Mouse (Mus musculus) CD4-positive, CD25-positive, alpha-beta regulatory T cell, adult 4 months (primary cell): ENCODE results near the gene Mrc1. TPM values are rescaled to one million over a fixed set of nuclear protein-coding genes. Genes with fewer than 3 reads are reported as not detected.
"Not testable (repeated sequence)": the region's sequence is repeated elsewhere in the genome, so short reads cannot be mapped to it uniquely, and the experiment has no call there.

Experiments
- ATAC-seq: one replicate; pipeline ENCODE4 v1.8.0; 2017
- polyA plus RNA-seq, 2 experiments: library from polyadenylated mRNA; unstranded; fragments of 100-300 nt; shearing (Covaris generic); gene quantifications; one replicate each; pipeline ENCODE4 v1.2.1; 2017

Gene Mrc1
- polyA plus RNA-seq = under 1 TPM; 0.13 to 0.25 TPM

- no peak for ATAC-seq
These were observed at the start of gene Mrc1 for GRCm38 (mm10) chr2:14229149-14229548. Mrc1 (plus strand) TSS chr2:14229392.

GRCm38 (mm10) chr2:14184375-14184774 is 44.8 kb upstream of the Mrc1 start:
- no peak for ATAC-seq

GRCm38 (mm10) chr2:14190684-14191083 is 38.5 kb upstream of the Mrc1 start:
- no peak for ATAC-seq

- ATAC-seq = no peak
These were observed 37.6 kb upstream of the Mrc1 start for GRCm38 (mm10) chr2:14191601-14192000.

- ATAC-seq = no peak
These were observed 37.1 kb upstream of the Mrc1 start for GRCm38 (mm10) chr2:14192046-14192445.

- not testable (repeated sequence) for ATAC-seq
These were observed 30.8 kb upstream of the Mrc1 start for GRCm38 (mm10) chr2:14198325-14198903.

GRCm38 (mm10) chr2:14199621-14200020 is 29.6 kb upstream of the Mrc1 start:
- no peak for ATAC-seq

GRCm38 (mm10) chr2:14200879-14201445 is 28.2 kb upstream of the Mrc1 start:
- ATAC-seq = not testable (repeated sequence)

GRCm38 (mm10) chr2:14204308-14204707 is 24.9 kb upstream of the Mrc1 start:
- no peak for ATAC-seq

- no peak for ATAC-seq
These were observed 22.4 kb upstream of the Mrc1 start for GRCm38 (mm10) chr2:14206798-14207197.

GRCm38 (mm10) chr2:14210731-14211130 is 18.5 kb upstream of the Mrc1 start:
- no peak for ATAC-seq

- ATAC-seq = no peak
These were observed 17.6 kb upstream of the Mrc1 start for GRCm38 (mm10) chr2:14211606-14212005.

GRCm38 (mm10) chr2:14214764-14215163 is 14.4 kb upstream of the Mrc1 start:
- ATAC-seq = no peak

- no peak for ATAC-seq
These were observed 12.5 kb upstream of the Mrc1 start for GRCm38 (mm10) chr2:14216653-14217052.

GRCm38 (mm10) chr2:14218126-14218525 is 11.1 kb upstream of the Mrc1 start:
- ATAC-seq = no peak

- no peak for ATAC-seq
These were observed 4.8 kb upstream of the Mrc1 start for GRCm38 (mm10) chr2:14224387-14224786.

- ATAC-seq = no peak
These were observed 697 bp upstream of the Mrc1 start for GRCm38 (mm10) chr2:14228495-14228894.

GRCm38 (mm10) chr2:14229979-14230378 is 787 bp downstream of the Mrc1 start:
- no peak for ATAC-seq

GRCm38 (mm10) chr2:14232897-14233296 is 3.7 kb downstream of the Mrc1 start:
- ATAC-seq = no peak

- ATAC-seq = no peak
These were observed 4.8 kb downstream of the Mrc1 start for GRCm38 (mm10) chr2:14233983-14234382.

- no peak for ATAC-seq
These were observed 6.1 kb downstream of the Mrc1 start for GRCm38 (mm10) chr2:14235319-14235718.

GRCm38 (mm10) chr2:14236920-14237319 is 7.7 kb downstream of the Mrc1 start:
- ATAC-seq = no peak

GRCm38 (mm10) chr2:14237723-14238122 is 8.5 kb downstream of the Mrc1 start:
- no peak for ATAC-seq

- no peak for ATAC-seq
These were observed 10.0 kb downstream of the Mrc1 start for GRCm38 (mm10) chr2:14239151-14239550.

GRCm38 (mm10) chr2:14244157-14244556 is 15.0 kb downstream of the Mrc1 start:
- peak; percentile 75 for ATAC-seq
